Mouse (Mus musculus) c-Kit-positive CD71-positive TER-119-negative erythroid progenitor cells, embryonic 14.5 days (primary cell): ENCODE data around the gene Fam189a2.

ENCODE experiments used
- DNase-seq: peaks from one replicate; pipeline ENCODE4 v3.0.0-alpha.2; 2013; ENCODE audit warnings: low read depth

Fam189a2 gene

GRCm38 (mm10) chr19:23925541-23925940 lies 105.3 kb downstream of the Fam189a2 start:
- no peak for DNase-seq

GRCm38 (mm10) chr19:23924791-23925190 lies 106.0 kb downstream of the Fam189a2 start:
- DNase-seq, result no peak

- DNase-seq, result no peak
These were observed 106.8 kb downstream of the Fam189a2 start for GRCm38 (mm10) chr19:23924057-23924456.
